Mouse (Mus musculus) spleen, embryonic (tissue): ENCODE measurements at regions not wholly inside any gene's neighbourhood (a gene's known extent, or its start where the extent isn't known, plus 50 kb on each side); places are given as distances from the start of the nearest gene placed in this dataset.

Experiments used
- CTCF ChIA-PET: fragments of 350-600 bp; sonication (Branson Sonifier 250); formaldehyde crosslinking; loops from one replicate; lab custom pipeline; 2022; lab: Charles Lee

GRCm38 (mm10) chr17:88171606-88172005, 106.5 kb upstream of the Fbxo11 start:
- CTCF ChIA-PET = interaction anchor here (1.0 kb wide), 1 partner anchor 62 kb away, joined by 3 read pairs; no protein-coding TSS in a partner anchor

- CTCF ChIA-PET = interaction anchor here (0.9 kb wide), 1 partner anchor 16 kb away, joined by 6 read pairs; no protein-coding TSS in a partner anchor
These were observed 108.4 kb upstream of the Fbxo11 start for GRCm38 (mm10) chr17:88173354-88174032.

- CTCF ChIA-PET = no interaction called here
These were observed 109.2 kb upstream of the Fbxo11 start for GRCm38 (mm10) chr17:88174242-88174679.

GRCm38 (mm10) chr17:88175951-88176623, 111.0 kb upstream of the Fbxo11 start:
- CTCF ChIA-PET = no interaction called here

GRCm38 (mm10) chr17:88190735-88191134, 125.6 kb upstream of the Fbxo11 start:
- CTCF ChIA-PET = interaction anchor here (1.2 kb wide), 1 partner anchor 79 kb away, joined by 16 read pairs; no protein-coding TSS in a partner anchor

- CTCF ChIA-PET = interaction anchor here (1.2 kb wide), 1 partner anchor 80 kb away, joined by 16 read pairs; no protein-coding TSS in a partner anchor
These were observed 126.4 kb upstream of the Fbxo11 start for GRCm38 (mm10) chr17:88191444-88191843.

- CTCF ChIA-PET = interaction anchor here (1.2 kb wide), 1 partner anchor 81 kb away, joined by 16 read pairs; no protein-coding TSS in a partner anchor
These were observed 127.1 kb upstream of the Fbxo11 start for GRCm38 (mm10) chr17:88191930-88192807.

GRCm38 (mm10) chr17:88194693-88195092, 129.6 kb upstream of the Fbxo11 start:
- CTCF ChIA-PET = no interaction called here

GRCm38 (mm10) chr17:88195303-88195702, 130.2 kb upstream of the Fbxo11 start:
- CTCF ChIA-PET = no interaction called here

- CTCF ChIA-PET = no interaction called here
These were observed 130.8 kb upstream of the Fbxo11 start for GRCm38 (mm10) chr17:88195893-88196292.

GRCm38 (mm10) chr17:88196322-88196721, 131.2 kb upstream of the Fbxo11 start:
- CTCF ChIA-PET = no interaction called here

- CTCF ChIA-PET = no interaction called here
These were observed 132.3 kb upstream of the Fbxo11 start for GRCm38 (mm10) chr17:88197381-88197780.

GRCm38 (mm10) chr17:88201249-88201970, 136.3 kb upstream of the Fbxo11 start:
- CTCF ChIA-PET = no interaction called here

GRCm38 (mm10) chr17:88202214-88202613, 137.1 kb upstream of the Fbxo11 start:
- CTCF ChIA-PET = no interaction called here

- CTCF ChIA-PET = no interaction called here
These were observed 144.5 kb upstream of the Fbxo11 start for GRCm38 (mm10) chr17:88209565-88209964.

GRCm38 (mm10) chr17:88212121-88212520, 147.0 kb upstream of the Fbxo11 start:
- CTCF ChIA-PET = no interaction called here

- CTCF ChIA-PET = no interaction called here
These were observed 149.7 kb upstream of the Fbxo11 start for GRCm38 (mm10) chr17:88214746-88215145.

GRCm38 (mm10) chr17:88222379-88222955, 157.4 kb upstream of the Fbxo11 start:
- CTCF ChIA-PET = interaction anchor here (0.6 to 0.8 kb wide), 2 partner anchors 14 to 16 kb away, joined by 9 to 10 read pairs; no protein-coding TSS in a partner anchor

GRCm38 (mm10) chr17:88240476-88240875, 175.4 kb upstream of the Fbxo11 start:
- CTCF ChIA-PET = no interaction called here

- CTCF ChIA-PET = no interaction called here
These were observed 183.5 kb upstream of the Fbxo11 start for GRCm38 (mm10) chr17:88248625-88249024.
